Mouse (Mus musculus) cerebellum, adult 11-12 months (tissue): ENCODE results near the gene Prok2.

Experiments
- DNase-seq: peaks from one replicate; pipeline ENCODE4 v3.0.0; 2022

The Prok2 gene

DNA sequence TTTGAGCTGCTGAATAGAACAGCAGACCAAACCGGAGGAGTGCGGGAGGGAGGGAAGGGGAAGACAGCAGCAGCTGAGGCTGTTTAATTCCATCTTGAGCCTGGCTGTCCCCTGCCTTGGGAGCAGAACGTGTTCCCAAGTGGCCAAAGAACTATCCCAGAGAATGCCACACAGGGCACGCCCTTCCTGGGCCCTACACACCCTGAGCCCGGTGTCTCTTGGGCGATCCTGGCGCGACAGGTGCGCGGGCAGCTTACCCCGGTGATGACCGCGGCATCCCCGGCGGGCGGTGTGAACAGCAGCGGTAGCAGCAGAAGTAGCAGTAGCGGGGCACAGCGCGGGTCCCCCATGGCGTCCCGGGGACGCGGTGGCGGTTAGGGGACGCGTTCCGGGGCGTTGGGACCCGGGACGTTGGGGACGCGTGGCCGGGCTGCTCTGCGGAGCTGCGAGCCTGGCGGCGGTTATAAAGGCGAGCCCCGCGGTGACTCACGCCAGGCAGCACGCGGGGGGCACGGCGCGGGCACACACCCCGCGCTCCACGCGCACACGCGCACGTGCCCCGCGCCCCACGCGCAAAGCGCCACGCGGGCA lies at the start of gene Prok2:
TSS of gene Prok2 (minus strand) at position 422 of the 591 bp plus-strand sequence.
- DNase-seq, result no peak

DNA sequence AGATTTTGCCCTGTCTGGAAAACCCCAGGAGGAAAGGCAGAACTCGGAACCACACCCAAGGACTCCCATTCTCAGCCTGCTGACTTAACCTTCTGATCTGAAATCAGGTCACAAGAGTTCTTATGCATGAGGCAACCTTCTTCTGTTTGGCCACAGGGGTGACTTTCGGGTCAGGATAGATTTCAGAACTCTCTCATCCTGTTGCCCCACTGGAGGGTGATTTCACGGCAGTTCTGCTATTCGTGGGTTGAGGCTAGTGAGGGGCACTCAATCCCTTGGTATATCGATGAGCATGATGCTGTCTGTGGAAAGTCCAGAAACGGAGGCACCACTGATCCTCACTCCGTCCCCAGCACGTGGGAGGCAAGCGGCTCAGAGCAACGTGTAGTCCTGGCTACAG lies 48.5 kb upstream of the Prok2 start:
- no peak for DNase-seq

DNA sequence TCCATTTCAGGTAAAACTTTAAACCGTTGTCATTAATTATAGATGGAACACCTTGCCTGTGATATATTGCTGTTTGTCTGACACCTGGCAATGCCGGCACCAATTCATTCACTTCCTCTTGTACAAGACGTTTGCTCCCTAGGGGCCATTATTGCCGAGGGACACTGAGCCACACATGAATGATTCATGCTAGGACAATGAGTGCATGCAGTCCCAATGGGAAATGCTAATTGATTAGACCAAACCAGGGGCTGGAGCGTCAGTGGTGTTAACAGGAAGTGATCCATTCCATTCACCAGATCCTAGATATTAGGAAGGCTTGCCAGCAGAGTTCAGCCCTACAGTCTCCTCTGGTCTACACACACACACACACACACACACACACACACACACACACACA lies 42.3 kb upstream of the Prok2 start:
- no peak for DNase-seq

DNA sequence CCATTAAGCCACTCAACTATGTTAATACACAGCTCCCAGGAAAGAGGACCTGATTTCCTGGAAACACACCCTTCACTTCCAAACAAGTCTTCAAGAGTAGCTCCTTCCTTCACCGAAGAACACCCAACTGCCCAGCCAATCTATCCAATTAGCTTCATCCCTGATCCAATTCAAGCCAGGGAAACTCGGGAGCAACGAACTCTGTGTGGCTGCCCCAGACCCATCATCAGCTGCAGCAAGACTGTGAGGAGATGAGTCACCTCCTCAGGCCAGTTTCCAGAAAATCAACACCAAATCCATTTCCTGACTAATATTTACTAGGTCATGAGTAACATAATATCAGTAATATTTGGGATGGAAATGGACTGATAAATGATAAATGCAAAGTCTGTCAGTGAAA lies 38.7 kb upstream of the Prok2 start:
- no peak for DNase-seq

DNA sequence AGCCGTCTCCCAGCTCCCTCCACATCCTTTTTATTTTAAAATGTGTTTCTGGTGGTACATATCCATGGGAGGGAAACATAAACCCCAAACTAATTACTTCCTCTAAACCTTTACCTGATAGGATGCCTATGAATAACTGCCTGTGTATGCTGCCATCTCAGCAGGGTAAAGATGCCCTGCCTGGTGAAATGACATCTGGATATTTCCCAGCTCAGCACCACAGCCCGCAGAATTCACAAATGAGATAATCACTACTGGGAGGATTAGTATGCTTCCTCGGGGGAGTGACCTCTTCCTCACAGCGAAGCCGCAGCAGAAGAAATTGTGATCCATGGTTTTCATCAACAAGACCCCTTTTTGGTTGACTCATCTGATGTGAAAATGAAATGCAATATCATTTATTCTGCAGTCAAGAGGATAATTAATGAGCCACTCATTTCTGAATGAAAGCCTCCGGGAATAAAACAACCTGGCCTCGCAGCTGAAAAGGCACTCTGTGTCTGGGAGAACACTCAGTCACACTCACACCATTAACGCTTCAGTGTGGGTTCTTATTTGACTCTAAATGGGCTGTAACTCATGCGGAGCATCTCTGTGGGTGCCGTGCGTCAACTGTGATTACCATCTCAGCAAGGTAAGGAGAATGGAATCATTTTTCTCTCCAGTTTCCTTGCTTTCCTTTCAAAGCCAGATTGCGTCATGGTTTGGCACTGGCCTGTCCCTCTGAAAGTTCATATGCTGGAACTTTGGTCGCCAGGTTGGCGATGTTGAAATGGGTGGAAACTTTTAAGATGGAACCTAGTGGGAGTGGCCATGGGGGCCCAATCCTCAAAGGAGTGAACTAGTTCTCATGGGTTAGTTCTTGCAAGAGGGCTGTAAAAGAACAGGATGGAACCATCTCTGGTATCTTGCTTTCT lies 36.1 kb upstream of the Prok2 start:
- no peak for DNase-seq

DNA sequence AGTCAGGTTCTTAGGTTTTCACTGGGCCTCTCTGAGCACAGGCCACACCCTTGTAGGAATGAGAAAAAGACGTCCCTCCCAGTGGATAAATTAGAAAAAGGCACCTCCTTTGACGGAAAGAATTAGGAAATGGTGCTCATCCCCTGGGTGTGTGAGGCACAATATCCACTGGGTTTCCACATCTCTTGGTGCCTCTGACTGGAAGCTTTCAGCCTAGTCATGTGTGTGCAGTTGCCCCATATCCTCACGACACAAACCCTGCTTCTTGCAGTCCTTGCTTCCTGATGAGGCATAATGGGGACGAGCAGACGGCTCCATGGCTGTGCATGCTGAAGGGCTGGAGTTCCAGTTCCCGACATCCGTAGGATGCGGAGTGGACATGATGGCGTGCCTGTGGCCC lies 29.9 kb upstream of the Prok2 start:
- no peak for DNase-seq

DNA sequence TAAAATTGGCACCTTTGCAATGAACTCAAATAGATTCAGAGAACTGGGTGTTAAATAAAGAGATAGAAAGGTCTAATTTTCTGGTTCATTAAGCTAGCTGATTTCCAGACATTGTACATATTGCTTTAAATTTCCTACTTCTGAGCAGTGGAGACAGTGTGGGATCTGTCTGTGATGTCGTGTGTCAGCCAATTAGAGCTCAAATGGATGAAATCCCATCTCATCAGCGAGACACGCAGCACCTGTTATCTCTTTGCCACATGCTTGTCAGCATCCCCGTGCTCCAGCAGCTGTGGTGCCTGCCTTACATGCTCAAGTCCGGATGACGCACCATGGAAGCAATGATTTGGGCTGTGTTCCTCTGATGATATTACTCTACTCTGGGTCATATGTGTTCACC lies 25.1 kb upstream of the Prok2 start:
- DNase-seq, result no peak

DNA sequence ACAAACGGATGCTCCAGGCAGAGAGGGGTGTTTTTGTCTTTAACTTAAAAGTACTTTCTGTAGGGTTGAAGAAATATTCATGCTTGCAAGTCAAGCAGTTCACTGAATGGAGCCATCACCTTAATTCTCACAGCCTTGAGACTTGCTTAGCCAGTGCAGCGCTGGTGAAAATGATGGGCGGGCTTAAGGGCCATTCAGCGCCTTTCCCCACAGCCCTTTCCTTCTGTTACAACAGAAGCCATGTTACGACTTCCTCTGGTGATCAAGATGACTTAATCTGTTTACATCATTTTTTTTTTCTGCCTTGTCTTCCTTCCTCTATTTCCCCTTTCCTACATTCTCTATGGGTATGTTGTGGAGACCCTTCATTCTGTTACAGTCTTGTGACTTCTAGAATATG lies 20.1 kb upstream of the Prok2 start:
- no peak for DNase-seq

DNA sequence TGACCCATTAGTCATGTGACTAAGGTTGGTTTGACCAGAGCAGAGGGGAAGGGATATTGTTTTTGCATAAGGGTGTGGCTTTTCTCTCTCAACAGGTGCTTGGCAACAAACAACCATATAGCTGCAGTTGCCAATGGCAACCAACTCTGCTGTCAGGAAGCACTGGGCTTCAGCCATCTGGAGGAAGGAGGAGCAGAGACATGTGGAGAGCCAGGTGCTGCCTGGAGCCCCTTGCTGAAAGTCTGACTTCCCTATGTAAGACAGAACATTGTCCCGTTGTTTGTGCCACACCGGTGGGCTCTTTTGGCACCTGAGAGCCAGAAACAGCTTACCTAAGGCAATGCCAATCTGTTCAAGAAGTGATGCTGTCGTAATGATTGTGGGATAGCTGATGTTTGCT lies 16.7 kb upstream of the Prok2 start:
- DNase-seq, result no peak

DNA sequence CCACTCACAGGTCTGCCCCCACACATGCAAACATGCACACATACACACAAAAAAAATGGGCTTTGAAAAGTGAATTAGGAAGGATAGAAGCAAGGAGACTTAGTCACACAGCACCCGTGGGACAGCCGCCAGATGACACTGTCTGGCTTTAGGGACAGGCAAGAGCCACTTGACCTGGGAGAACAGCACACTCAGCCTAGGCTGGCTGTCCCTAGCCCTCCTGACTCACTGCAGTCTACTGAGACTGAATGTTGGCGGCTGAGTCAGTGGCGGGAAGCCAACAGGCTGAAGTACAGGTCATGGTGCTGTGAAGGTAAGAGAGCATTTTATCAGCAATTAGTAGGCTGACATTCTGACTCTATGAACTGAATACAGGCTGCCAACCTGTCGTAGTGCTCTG lies 8.5 kb upstream of the Prok2 start:
- DNase-seq, result no peak

DNA sequence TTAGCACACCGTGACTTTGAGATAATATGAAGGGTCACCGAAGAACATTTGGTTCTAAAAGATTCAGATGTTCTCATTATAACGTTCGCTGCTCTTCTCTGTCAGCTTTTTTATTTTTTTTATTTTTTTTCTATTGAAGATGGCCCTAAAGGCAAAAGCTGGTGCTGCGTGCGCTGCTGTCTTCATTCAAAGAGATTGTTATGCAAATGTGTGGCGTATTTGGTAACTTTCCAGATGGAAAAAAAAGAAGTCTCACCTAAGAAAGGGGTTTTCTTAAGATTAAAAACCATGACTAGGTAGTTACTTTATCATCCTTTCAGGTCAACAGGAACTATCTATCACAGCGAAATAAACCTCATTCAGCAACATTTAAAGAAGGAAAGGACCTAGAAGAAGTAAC lies 6.5 kb upstream of the Prok2 start:
- DNase-seq, result no peak

DNA sequence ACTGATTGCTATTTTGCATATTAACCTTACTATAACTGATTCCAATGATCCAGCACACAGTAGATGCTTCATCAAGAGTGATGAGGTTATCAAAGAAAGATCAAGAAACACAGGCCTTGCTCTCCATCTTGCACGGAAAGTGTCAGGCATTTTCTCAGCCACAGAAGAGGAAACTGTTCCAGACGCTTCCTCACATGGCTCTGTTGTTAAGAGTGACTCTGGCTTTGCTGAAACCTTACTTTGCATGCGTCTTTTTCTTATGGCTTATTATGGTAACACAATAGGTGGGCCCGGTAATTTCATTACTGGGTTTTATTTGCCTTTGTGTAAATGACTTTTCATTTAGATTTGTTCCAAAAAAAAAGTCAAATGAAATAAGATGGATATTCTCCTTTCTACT lies 5.7 kb upstream of the Prok2 start:
- no peak for DNase-seq

DNA sequence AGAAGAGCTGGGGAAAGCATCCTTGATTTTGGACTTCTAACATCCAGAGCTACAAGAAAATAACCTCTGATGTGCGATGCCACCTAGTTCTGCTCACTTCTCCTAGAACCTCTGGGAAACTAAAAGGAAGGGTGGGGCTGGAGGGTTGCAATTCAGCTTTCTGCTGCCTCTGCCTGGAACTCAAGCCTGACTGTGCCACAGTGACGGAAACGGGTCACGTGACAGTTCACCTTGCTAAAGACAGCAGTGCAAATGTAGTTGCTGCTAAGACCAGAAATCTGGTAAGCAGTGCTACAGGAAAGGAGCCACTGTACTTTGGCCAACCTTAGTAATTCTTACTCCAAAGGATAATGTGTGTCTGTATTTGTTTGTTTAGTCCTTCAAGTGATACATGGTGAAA lies 3.7 kb upstream of the Prok2 start:
- no peak for DNase-seq

DNA sequence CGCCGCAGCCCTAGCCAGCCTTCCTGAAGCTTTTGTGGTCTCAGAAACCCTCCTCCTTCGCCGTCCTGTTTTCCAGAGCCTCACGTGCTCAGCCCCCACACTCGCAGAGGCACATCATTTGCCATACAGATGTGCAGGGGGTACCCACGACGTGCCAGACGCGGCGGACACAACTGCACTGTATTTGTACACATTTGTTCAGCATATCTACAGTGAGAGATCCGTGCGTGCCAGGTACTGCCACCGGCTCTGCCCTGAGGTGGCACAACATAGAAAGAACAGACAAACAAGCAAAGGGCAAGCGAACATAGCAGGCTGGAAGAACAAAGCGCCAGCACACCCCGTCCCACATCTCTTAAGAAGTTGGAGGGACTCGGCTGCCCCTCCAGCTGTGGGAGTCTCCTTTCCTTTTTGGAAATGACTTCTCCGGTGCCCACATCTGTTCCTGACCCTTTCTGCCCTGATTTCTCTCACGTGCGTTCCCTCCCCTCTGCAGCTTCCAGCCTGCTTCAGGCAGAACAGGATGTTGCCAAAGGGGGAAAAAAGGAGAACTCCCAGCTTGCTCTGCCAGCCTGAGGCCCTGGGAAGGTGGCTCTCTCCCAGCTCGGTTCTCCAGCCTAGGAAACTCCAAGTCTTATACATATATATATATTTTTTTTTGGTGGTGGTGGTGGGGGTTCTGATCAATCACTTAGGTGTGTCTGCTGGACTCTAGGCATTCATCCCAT lies 548 bp upstream of the Prok2 start:
- no peak for DNase-seq

DNA sequence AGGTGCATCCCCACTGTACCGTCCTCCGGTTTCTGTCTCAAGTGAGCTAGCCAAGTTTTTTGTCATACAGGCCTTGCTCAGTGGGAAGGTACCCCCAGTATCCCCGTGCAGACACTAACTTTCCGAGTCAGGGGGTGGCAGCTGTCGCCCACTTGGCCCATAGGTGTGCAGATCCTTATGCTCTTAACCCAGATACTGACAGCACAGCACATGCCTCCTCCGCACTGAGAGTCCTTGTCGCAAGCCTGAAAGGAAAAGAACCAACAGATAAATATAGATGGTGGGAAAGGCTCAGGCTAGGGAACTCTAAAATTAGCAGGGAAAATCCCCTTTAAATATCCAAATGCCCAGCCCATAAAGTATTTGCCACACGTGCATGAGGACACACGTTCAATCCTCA lies 3.8 kb downstream of the Prok2 start:
- DNase-seq, result no peak

DNA sequence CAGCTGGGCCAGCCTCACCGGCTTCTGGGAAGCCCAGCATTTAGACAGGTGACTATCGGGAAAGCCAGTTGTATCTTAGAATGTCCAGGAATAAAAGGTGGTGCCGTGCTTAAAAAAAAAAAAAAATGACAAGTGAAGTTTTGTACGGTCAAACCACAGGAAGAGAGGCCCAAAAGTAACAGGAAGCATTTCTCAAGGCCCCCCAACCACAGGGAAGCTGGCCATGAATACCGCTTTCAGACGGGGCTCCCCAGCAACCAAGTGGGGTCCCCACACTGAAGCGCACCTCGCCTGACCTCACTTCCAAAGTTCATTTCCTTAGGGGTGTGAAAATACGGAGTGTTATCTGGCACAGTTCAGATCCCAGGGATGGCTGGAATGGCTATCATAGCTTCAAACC lies 5.2 kb downstream of the Prok2 start:
- no peak for DNase-seq

DNA sequence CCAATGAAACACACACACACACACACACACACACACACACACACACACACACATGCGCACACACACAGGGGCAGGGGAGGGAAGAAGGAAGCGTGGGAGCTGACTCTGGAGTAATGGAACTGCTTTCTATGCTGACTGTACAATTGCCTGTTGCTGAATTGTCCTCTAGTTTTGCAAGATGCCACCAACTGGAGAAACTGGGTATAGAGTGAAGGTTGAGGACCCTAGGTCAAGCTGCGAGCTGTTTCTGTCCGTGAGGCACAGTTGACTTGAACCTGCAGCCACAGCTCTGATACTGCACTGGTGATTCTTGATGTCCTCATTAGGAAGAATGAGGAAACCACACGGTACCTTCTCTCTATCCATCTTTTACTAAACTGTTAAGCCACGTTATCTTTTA lies 10.3 kb downstream of the Prok2 start:
- no peak for DNase-seq

DNA sequence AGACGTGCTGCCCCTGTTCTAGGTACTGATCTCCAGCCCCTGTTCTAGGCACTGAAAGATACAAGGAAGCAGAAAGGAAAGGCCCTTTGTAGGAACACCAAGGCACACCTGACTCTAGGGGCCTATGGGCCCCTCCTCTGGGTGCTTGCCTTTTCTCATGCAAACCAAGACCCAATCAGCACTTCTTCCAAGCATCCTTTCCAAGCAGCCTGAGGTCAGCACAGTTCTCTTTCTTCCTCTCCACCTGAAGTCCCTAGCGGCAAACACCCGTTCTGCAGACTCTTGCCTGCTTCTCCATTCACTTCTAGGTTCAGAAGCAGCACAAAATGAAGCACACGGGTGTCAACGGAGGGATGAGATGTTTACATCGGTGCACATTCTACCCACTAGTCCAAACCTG lies 11.0 kb downstream of the Prok2 start:
- no peak for DNase-seq

DNA sequence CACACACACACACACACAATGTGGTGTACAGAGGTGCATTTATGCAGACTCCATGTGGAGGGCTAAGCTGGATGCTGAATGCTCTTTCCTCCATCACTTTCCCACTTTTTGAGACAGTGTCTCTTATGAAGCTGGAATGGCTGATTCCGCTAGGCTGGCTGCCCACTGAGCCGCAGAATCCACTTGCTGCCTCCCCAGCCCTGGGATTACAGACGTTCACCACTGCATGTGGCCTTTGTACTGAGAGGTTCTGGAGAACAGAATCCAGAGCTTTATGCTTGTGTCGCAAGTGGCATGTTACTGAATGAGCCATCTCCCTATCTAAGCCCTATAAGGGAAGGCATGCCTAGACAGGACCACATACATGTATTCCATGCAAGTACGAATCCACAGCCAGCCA lies 12.9 kb downstream of the Prok2 start:
- DNase-seq, result no peak

DNA sequence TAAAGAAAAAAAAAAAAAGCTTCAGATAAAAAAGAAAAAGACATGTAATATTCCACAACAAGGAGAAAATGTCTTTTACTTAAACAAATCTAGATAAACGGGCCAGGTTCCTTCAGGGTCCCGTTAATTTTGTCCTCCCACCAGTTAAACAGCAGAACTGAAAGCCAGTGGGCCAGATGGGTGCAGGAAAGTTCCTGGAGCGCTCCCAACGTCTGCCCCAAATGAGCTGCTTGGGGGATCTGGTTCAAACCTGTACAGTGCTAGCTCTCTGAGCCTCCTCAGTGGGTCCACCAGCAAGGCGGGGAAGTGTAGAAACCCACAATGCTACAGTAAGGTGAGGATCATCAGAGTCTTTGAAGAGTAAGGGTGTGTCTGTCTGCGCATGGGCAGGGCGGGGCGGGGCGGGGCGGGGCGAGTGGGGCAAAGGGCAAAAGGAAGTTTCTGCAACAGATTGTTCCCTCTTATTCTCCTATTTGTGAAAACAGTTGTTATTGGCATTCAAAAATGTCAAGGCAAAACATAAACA lies 14.6 kb downstream of the Prok2 start:
- no peak for DNase-seq

DNA sequence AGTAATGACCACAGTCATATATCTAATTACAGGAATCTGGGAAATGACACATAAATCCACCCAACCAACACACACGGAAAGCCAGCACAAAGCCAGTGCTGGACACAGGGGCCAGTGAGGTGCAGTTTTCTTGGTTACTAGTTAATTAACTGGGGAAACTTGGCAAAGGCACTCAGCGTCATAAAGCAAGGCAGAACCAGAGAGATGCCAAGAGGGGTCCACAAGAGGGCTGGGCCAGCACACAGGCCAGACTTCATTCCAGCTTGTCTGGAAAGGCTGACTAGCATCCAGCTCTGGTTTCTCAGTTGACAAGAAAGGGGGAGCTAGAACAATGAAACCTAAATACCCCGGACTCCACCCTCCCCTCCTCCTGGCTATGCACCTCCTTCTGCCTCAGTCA lies 25.7 kb downstream of the Prok2 start:
- no peak for DNase-seq

DNA sequence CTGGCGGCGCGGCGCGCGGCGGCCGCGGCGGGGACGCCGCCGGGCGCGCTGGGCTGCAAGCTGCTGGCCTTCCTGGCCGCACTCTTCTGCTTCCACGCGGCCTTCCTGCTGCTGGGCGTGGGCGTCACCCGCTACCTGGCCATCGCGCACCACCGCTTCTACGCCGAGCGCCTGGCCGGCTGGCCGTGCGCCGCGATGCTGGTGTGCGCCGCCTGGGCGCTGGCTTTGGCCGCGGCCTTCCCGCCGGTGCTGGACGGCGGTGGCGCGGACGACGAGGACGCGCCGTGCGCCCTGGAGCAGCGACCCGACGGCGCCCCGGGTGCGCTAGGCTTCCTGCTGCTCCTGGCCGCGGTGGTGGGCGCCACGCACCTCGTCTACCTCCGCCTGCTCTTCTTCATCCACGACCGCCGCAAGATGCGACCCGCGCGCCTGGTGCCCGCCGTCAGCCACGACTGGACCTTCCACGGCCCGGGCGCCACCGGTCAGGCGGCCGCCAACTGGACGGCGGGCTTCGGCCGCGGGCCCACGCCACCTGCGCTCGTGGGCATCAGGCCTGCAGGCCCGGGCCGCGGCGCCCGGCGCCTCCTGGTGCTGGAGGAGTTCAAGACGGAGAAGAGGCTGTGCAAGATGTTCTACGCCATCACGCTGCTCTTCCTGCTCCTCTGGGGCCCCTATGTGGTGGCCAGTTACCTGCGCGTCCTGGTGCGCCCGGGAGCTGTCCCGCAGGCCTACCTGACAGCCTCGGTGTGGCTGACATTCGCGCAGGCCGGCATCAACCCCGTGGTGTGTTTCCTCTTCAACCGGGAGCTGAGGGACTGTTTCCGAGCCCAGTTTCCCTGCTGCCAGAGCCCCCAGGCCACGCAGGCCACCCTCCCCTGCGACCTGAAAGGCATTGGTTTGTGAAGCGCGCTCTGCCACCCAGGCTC lies 33.0 kb downstream of the Prok2 start:
- peak; percentile 52 for DNase-seq
